Mouse (Mus musculus): Measurements from ENCODE around the gene Vmn1r177.
"Not testable (repeated sequence)": the region's sequence is repeated elsewhere in the genome, so short reads cannot be mapped to it uniquely, and the experiment has no call there.

DNA sequence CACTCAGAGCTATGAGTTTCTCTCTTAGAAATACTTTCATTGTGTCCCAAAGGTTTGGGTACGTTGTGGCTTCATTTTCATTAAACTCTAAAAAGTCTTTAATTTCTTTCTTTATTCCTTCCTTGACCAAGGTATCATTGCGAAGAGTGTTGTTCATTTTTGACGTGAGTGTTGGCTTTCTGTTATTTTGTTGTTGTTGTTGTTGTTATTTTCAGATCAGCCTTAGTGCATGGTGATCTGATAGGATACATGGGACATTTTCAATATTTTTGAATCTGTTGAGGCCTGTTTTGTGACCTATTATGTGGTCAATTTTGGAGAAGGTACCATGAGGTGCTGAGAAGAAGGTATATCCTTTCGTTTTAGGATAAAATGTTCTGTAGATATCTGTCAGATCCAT lies 10.7 kb upstream of the Vmn1r177 start:
- not testable (repeated sequence) for TF ChIP-seq CTCF, EP300 (IDR thresholded peaks at IDR 0.05; ENCODE audit: low read depth)
